Mouse (Mus musculus): Measurements from ENCODE around the gene Cd1d1.
A peak's percentile ranks its signal among the peaks of the same experiment; 100 is the strongest.
"Not testable (repeated sequence)": the region's sequence is repeated elsewhere in the genome, so short reads cannot be mapped to it uniquely, and the experiment has no call there.

The Cd1d1 gene

DNA sequence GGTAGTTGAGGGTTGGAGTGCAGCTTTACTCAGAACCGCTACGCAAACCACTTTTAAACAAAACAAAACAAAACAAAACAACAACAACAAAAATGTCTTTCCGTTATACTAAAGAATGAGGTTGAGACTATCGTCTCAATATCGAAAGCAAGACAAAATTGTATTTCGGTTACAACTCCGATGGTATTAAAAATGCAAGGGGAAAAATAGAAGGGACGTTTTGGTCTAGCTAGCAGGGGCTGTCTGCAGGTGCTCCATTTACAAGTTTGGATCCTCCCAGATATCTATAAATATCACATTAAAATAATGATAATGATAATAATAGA, at the start of gene Cd1d1:
Gene Cd1d1 (minus strand): TSS at position 27 of the 326 bp plus-strand sequence.
- DNase-seq, result no peak

GRCm38 (mm10) chr3:87047801-87048200, 48.6 kb upstream of the Cd1d1 start:
- DNase-seq, result no peak

DNA sequence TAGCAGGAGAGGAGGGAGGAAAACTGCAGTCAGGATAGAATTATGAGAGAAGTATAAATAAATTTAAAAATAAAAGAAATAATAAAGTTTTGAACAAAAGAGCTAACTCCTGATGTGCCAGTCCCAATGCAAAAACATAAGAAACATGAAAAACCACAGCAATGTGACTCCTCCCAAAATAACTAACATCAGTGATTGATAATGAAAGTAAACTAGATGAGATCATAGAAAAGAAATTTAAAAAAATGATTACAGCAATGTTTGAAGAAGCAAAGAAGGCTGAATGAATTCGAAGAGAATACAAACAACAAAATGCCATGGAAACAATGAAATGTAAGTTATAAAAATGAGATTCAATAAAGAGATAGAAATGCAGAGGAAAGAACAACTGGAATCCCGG, 42.5 kb upstream of the Cd1d1 start:
- no peak for DNase-seq

DNA sequence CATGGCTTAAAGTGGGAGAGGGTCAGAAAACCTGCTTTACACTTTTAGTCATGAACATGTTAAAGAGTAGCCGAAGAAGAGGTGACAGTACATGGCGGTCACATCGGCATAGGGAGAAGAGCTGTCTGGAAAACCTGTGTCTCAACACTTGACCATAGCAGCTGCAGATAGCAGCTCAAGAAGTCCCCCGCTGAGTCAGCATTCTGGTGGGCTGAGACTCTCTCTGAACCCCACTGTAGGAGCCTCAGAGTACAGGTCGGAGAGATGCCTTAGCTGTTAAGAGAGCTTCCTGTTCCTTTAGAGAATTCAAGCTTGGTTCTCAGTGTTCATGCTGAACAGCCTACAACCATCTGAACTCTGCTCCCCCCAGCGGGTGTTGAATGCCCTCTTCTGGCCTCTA, 39.3 kb upstream of the Cd1d1 start:
- no peak for DNase-seq

DNA sequence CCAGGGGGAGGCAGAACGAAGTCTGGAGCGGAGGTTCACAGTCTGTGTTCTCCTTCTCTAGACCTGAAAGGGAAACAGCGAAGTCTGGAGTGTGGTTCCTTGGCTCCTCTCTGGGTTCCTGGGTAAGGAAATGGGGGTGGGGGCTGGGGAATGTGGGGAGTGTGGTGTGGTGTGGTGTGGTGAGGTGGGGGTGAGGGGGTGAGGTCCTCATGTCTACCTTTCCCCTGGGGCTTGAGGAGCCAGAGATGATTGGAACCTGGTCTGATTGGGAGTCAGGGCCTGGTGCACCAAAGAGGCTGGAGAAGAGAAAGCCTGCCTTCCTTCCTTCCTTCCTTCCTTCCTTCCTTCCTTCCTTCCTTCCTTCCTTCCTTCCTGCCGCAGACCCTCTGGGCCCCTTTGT, 34.8 kb upstream of the Cd1d1 start:
- DNase-seq, result no peak

DNA sequence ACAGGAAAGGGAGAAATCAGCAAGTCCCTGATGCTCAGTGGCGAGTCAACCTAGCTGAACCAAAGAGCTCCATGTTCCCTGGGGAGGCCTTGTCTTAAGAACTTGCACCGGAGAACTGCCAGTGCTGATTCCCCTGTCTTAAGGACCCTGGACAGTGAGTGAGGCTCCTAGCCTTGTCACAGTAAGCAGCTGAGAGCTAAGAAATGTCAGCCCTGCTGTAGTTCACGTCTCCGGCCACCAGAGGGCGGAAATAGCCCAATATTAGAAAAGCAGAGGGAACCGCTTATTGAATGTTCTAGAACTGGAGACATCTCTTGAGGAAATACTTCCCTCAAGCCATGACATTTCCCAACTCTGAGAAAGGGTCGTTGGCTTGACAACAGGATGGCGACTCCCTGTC, 34.1 kb upstream of the Cd1d1 start:
- DNase-seq, result peak; percentile 82

DNA sequence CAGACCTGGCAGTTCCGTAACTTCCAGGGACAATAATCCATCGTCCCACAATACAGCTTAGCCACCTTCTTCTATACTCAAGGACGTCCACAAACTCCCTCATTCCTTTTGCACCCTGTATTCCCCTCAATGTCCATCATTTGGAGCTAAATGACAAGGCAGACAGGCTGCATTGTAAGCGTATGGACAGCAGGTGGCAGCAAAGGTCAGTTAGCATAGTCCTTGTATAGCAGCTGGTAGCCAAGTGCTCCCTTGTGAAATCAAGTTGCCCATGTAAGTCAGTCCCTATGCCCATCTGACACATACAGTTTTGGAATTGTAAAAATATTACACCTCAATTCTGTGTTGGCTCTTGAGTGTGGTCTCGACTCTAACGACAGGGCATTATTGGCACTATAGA, 31.6 kb upstream of the Cd1d1 start:
- DNase-seq, result peak; percentile 75

- no peak for DNase-seq
Measured at GRCm38 (mm10) chr3:87017707-87018106, 18.5 kb upstream of the Cd1d1 start.

DNA sequence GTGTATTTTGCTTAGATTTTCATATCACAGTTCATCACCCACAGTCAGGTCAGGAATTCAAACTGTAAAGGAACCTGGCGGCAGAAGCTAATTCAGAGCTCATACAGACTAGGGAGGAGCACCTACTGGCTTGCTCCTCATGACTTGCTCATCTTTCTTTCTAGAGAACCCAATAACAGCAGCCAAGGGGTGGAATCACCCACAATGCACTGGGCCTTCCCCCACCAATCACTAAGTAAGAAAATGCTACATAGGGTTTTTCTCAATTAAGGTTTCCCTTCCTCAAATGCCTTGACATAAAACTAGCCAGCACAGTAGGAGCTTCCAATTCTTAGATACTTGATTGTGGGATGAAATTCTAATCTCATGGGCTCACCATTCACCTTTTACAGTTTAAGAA, 17.8 kb upstream of the Cd1d1 start:
- no peak for DNase-seq

- DNase-seq, result no peak
Measured at GRCm38 (mm10) chr3:87015931-87016330, 16.7 kb upstream of the Cd1d1 start.

DNA sequence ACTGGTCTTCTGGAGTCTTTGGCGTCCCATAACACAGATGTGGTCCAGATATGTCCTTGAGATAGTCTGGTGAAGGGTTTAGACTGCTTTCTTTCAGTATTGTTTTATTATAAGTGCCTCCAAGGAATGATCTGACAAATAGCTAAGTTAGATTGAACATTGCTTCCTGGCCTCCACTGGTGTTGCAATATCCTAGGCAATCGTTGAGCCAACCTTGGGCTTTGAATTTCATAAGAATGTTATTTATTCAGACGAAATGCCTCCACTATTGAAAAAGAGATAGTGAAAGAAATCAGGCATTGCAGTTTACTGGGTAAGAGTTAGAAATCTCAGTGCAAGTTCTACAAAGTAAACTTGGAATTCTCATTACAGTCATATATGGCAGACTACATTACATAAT, 13.2 kb upstream of the Cd1d1 start:
- not testable (repeated sequence) for DNase-seq

GRCm38 (mm10) chr3:87008281-87008680, 9.0 kb upstream of the Cd1d1 start:
- DNase-seq, result not testable (repeated sequence)

GRCm38 (mm10) chr3:87000676-87001075, 1.4 kb upstream of the Cd1d1 start:
- DNase-seq, result no peak

DNA sequence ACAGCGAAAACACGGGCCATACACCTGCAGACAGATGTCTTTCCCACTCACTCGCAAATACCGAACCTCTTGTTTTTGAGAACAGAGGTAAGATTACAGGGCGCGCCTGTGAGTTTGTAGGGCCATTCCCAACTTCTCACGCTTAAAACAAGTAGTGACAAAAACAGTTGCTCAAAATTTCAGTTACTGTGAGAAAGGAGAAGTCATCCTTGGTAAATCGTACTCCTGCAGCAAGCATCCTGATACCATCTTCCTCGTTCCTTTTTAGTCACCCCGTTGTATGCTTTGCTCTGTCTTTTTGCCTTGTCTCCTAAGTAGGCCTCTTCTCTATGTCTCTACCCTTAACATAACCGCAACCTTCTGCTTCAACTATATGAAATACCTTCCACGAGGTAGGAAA, 810 bp upstream of the Cd1d1 start:
- no peak for DNase-seq

DNA sequence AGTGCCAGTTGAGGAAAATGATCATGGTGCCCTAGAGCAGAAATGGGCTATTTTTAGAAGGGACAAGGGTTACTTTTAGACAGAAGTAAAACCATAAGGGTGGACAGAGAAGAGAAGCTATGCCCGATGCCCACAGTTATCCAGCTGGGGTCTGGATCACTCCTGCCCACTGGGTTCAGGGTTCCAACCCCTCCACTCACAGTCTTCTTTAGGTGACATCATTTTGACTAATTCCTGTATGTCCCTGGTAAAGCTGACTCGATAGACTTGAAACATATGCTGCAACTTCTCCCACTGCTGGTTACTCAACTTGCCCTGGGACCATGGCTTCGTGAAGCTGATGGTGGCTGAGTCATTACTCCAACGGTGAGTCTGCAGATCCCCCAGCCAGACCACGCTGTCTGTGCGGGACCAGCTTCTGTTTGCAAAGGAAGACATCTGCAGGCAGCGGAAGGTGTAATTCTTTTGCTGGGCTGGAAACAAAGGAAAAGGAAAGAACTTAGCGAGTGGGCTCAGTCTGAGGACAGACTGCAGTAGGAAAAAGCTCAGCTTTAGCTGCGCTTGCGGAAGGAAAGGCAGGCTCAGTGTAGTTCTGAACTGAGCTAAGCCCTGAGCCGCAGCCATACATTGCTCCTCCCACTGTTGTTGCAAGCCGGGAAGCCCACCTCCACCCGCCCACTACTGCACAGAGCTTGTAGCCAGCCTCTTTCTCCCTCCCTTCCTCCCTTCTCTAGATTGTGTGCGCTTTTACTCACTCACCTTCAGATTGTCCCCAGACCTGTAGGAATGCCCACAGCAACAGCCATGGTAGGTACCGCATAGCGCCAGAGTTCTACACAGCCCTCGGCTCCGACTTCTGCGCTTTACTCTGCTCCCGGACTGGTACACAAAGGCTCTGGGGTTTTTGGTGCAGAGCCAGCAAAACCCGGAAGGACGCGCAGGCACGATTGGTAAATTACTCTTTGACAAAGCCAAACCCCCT, 517 bp downstream of the Cd1d1 start:
- DNase-seq, result peak; percentile 70

- DNase-seq, result no peak
Measured at GRCm38 (mm10) chr3:86996111-86996510, 3.1 kb downstream of the Cd1d1 start.

GRCm38 (mm10) chr3:86995381-86995780, 3.9 kb downstream of the Cd1d1 start:
- no peak for DNase-seq

- not testable (repeated sequence) for DNase-seq
Measured at GRCm38 (mm10) chr3:86986969-86987368, 12.3 kb downstream of the Cd1d1 start.

GRCm38 (mm10) chr3:86986490-86986889, 12.8 kb downstream of the Cd1d1 start:
- DNase-seq, result no peak

DNA sequence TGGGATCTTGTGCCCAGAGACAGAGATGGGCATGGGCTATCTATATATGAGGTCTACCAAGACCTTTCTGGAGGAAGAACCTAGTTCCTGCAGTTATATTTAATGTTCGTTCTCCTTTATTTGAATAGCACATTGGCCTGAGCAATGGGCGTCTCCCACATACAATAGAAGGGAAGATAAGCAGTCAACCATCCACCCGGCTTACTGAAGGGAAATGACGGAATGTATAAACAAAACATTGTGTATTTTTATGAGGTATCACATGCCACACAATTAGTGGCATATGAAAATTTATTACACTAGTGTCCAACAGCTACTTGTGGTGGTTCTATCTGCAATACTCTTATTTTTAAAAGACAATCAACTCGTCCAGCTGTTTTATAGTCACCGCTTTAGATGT, 15.9 kb downstream of the Cd1d1 start:
- no peak for DNase-seq

- peak; percentile 64 for DNase-seq
Measured at GRCm38 (mm10) chr3:86976546-86976945, 22.7 kb downstream of the Cd1d1 start.

DNA sequence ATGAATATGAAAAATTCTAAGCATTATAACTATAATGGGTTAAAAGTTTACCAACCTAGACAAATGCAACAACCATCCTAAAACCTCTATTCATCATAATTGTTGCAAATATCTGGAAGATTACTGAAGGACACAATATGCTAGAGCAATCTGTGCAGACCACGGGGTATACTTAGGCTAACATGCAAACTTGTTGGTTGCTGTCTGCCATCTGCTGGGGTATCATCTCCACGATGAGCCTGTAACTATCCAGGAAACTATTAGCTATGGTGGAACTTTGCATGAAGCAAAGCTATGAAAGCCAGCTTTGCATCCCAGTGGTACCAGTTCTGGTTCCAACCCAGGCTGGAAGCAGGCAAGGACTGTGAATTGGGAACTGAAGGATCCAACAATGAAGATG, 24.1 kb downstream of the Cd1d1 start:
- DNase-seq, result no peak

- DNase-seq, result no peak
Measured at GRCm38 (mm10) chr3:86962665-86963435, 36.4 kb downstream of the Cd1d1 start.

DNA sequence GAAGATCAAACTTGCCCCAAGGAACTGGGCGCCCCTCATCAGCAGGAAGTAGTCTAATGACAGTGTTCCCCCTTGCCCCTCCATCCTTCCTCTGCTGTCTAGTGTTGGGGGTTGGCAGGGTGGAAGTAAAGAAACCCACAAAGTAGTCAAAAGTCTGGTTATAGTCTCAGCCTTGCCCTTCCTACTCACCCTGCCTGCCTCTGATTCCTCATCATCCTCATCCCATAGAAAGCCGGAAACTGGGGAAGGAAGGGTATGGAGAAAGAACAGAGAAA, 37.9 kb downstream of the Cd1d1 start:
- no peak for DNase-seq
